Mouse (Mus musculus) ovary, postnatal 10 days (tissue): Measurements from ENCODE around the gene Trim38.
"Not testable (repeated sequence)": the region's sequence is repeated elsewhere in the genome, so short reads cannot be mapped to it uniquely, and the experiment has no call there.

ENCODE experiments used
- DNase-seq: peaks from one replicate; pipeline ENCODE4 v3.0.0; 2022; ENCODE audit warnings: low spot score

Gene Trim38

DNA sequence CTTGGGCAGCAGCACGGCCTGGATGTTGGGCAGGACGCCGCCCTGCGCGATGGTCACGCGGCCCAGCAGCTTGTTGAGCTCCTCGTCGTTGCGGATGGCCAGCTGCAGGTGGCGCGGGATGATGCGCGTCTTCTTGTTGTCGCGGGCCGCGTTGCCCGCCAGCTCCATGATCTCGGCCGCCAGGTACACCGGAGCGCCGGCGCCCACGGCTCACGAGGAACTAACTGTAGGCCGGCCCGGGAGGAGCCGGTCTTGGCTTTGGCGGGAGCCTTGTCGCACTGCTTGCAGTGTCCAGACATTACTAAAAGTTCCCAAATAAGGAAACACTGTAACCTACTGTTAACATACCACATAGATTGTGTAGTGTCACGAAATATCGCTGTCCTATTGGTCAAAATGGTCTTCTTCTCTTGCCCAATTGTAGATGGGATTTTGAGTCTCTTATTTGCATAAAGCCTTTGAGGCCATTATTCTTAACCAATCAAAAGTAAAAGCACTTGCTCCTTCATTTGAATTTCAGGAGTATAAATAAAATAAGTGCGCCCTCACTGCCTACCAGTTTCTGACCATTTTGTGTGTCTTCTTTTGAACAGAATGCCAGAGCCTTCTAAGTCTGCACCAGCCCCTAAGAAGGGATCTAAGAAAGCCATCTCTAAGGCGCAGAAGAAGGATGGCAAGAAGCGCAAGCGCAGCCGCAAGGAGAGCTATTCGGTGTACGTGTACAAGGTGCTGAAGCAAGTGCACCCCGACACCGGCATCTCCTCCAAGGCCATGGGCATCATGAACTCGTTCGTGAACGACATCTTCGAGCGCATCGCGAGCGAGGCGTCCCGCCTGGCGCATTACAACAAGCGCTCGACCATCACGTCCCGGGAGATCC is 23.3 kb upstream of the Trim38 start, which contains the start of gene Hist1h2bb:
TSS of gene Hist1h2bb (plus strand) at position 534 of the 880 bp plus-strand sequence.
- DNase-seq = peak; percentile 66

DNA sequence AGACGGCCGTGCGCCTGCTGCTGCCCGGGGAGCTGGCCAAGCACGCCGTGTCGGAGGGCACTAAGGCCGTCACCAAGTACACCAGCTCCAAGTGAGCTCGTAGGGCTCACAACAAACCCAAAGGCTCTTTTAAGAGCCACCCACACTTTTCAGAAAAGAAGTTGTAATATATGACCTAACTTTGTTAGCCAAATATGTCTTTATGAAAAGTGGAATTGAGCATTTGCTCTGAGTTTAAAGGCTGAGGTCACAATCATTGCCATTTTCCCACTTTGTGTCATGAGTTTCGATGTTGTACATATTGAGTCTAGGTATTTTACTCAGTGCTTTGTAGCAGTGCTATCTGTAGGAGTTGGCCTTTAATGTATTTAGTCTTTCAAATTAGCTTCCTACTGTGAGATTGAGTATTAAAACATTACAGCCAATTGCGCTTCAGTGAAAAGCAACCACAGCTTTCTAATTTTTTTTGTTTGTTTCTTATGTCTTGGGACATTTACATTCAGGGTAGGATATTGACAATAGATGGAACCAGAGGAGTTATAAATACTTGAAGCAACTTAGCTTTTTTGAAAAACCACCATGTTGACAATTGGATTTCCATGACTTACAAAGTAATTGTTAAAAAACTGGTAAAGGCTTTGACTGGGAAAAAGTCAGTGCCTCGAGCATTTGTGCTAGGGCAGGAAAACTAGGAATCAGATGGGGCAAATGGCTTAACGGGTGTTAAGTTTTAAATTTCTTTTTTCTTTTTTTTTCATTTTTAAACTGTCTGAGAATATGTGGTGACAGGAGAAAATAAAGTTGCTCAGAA is 22.4 kb upstream of the Trim38 start:
- no peak for DNase-seq

DNA sequence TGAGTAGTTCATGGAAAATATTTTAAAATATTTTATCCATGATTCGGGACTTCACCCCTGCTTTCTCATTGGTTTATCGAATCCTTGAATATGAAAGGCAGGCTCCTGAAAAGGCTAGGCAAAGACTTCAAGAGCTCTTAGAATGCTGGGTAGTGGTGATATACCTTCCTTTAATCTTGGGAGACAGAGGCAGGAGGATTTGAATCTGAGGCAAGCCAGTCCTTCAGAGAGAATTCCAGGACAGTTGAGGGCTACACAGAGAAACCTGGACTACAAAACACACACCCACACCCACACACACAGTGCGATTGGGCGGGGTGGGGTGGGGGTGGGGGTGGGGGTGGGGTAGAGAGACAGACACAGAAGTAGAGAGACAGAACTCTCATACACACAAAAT is 21.8 kb upstream of the Trim38 start:
- DNase-seq = no peak

DNA sequence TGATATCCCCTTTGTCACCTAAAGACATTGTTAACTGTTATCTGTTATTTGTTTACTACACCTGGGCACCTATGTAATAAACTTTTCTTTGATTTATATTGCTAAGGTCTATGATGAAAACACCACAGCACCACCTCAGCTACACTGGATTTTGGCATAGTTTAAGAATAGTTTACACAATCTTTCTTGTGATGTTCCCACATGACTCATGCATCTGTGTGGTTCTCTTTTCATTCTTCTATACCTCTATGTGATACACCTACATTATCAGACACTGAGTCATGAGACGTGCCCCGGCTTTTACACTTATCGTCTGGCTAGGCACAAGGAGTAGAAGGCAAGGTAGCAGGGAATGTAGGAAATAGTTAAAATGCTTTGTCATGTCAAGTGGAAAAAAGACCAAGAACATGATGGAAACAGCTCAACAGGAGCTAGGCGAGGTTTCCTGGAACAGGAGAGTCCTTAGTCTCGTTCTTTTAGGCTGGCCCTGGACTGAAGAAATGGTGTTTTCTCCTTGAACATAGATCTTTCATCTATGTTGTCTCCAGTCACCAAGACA is 20.1 kb upstream of the Trim38 start:
- no peak for DNase-seq

DNA sequence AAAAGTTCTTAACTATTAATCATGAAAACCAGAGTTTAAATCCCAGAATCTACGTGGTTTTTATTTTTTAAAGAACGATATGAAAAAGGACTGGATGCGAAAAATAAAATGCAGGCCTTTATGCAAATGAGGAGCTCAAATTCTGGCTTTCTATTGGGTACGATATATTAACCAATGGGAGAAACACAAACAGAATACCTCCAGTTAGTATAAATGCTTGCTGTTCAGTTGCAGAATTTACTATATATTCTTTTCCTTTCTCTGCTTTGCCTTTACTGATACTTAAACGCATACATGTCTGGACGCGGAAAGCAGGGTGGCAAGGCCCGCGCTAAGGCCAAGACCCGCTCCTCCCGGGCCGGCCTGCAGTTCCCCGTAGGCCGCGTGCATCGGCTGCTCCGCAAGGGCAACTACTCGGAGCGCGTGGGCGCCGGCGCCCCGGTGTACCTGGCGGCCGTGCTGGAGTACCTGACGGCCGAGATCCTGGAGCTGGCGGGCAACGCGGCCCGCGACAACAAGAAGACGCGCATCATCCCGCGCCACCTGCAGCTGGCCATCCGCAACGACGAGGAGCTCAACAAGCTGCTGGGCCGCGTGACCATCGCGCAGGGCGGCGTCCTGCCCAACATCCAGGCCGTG is 18.8 kb upstream of the Trim38 start, which contains the start of gene Hist1h2ab:
TSS of gene Hist1h2ab (plus strand) at position 288 of the 639 bp plus-strand sequence.
- not testable (repeated sequence) for DNase-seq

DNA sequence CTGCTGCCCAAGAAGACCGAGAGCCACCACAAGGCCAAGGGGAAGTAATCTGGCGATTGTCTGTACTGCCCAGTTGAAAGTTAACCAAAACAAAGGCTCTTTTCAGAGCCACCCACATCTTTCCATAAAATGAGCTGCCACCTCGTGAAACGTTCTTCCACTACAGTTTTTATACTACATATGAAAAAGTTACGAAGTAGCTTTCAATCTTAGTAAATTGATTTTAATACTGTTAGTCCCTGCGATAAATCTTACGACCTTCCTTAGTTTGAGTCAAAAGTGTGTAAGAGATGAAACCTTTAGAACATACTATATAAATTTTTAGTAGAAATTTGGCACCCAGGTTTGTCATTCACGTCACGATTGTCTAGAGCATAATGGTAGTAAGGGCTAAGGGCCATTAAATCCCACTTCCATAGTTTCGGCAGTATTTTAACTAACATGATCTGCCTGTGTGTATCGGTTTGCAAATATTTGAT is 18.2 kb upstream of the Trim38 start:
- no peak for DNase-seq

DNA sequence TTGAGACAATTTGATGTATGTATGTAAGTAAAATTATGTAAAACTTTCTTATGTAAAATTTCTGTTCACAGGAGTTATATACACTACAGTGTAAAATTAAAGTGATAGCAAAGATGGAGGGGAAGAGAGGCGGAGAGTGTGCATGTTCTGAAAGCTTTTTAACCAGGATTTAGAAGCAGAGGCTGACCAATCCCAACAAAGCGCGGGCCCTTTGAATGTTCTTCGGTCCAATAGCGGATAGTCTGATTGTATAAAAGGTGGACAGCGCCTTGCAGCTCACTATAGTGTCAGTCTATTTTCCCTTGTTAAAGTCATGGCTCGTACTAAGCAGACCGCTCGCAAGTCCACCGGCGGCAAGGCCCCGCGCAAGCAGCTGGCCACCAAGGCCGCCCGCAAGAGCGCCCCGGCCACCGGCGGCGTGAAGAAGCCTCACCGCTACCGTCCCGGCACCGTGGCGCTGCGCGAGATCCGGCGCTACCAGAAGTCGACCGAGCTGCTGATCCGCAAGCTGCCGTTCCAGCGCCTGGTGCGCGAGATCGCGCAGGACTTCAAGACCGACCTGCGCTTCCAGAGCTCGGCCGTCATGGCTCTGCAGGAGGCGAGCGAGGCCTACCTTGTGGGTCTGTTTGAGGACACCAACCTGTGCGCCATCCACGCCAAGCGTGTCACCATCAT is 17.5 kb upstream of the Trim38 start, which contains the start of gene Hist1h3b:
TSS of gene Hist1h3b (plus strand) at position 201 of the 675 bp plus-strand sequence.
- peak; percentile 80 for DNase-seq

DNA sequence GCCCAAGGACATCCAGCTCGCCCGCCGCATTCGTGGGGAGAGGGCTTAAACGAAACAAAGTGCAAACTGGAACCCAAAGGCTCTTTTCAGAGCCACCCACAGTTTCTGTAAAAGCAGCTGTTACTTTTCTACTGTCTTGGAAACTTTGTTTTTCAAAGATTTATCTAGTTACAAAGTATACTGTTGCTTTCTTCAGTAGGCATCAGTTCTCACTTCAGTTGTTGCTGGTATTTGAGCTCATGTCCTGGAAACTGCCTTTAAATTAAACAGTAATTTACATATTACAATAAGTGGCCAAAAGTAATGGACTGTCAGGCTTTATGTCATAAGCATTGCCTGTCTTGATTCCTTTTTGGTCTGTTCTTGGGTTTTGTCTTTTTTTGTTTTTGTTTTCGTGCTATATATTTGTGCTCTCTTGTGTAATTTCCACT is 17.0 kb upstream of the Trim38 start:
- DNase-seq = no peak

DNA sequence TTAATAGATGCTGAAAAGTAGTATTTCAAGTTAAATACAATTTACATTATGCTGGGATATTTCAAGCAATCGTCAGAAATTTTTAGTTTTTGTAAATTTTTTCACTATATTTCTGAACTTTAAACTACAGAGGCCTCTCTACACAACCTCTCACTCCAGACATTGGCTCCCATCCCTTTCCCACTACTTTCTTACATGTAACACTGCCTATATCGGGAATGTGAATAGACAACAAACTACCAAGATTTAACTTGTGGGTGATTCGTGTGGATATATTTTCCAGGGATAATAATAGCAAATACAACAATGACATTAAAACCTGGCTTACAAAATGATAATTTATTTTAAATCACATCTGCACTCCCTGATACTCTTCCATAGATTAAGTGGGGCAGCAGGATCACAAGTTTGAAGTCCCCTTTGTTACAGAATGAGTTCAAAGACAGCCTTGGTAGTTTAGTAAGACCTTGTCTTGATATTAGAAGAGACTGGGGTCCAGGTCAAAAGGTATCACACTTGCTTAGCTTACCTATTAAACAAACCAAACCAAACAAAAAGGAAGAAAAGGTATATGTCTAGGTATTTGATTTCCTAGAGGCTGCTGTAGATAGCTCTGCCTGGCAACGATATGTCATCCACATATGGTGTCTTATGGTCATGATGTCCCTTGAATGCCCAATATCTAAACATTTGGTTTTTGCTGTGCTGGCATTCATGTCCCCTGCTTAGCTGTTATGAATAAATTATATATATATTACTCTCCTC is 16.2 kb upstream of the Trim38 start:
- DNase-seq = no peak

DNA sequence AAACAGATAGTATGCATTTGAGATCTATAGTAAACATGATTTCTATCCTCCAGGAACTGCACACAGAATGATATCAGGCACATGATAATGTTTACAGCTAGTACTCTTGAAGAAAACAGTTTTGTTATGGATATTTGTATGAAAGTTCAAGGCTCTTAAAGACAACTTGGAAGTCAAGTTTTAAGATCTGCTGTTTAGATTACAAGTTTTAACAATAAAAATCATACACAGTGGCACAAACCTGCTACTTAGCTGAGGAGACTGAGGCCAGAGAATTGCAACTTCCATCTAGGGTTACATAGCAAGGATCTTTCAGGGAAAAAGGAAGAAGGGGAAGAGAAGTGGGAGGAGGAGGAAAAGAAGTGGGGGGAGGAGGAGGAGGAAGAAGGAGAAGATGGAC is 14.7 kb upstream of the Trim38 start:
- DNase-seq = no peak

DNA sequence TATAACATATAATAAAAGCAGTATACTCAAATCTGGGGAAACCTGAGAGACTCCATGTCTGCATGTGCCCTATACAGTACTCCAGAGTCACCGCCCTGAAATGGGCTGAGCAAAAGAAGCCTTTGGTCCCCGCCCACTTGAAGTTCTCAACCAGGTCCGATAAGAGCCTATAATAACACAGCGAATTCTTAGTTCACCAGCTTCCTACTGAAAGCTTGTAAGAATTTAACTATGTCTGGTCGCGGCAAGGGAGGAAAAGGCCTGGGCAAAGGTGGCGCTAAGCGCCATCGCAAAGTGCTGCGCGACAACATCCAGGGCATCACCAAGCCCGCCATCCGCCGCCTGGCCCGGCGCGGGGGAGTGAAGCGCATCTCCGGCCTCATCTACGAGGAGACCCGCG is 12.9 kb upstream of the Trim38 start, which contains the start of gene Hist1h4b:
TSS of gene Hist1h4b (plus strand) at position 224 of the 400 bp plus-strand sequence.
- no peak for DNase-seq

DNA sequence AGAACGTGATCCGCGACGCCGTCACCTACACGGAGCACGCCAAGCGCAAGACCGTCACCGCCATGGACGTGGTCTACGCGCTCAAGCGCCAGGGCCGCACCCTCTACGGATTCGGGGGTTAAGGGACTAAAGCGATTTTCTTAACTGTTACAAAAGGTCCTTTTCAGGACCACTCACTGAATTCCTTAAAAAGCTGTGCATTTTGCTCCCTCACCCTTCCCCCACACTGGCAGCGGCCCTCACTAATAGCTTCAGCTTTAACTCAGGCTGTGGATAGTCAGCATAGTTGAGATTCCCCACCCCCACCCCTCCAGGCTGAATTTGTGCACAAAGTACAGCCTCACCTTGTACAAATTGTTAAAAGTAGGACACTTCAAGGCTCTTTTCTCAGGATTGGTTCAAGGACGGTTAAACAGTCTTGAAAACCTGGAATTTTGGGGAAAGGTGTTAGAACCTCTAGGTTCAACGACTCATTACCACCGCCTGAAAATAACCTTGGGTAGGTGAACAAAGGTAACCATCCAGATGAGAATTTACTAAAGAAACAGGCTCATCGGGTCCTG is 12.4 kb upstream of the Trim38 start:
- DNase-seq = no peak

DNA sequence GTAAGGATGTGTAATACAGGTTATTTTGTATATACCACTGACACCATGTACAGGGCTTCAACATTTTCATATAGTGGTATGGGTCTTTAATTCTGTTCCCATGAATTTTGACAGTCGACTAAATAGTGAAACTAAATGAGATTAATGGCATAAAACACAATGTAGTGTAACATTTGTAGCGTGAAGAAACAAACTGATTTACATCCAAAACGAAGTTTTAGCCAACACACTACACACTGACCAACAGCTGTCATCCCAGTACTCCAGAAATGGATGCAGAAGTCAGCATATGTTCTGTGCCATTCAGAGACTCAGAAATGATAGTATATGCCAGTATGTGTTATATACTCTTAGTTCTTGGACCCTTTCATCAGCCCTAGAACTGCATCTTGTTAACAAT is 11.8 kb upstream of the Trim38 start:
- DNase-seq = no peak

DNA sequence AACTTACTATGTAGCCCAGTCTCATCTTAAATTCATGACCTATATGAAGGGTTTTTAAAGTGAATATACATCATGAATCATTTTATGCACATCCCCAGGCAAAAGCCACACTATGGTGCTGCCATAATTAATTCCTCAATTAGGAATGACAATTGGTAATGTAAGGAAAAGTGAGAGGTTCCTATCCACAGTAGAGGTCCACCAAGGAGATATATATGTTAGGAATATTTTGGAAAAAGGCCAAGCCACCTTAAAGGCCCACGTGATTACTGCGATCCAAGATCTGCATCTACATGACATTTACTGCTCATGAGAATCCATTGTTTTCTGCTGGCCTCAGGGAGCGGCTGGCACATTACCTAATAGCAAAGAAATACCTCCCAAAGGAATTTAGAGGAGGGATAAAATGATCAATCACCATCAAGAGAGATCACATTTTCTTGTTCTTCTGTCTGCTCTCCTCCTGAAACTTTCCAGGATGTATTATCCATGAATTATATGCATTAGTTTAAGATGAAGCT is 10.4 kb upstream of the Trim38 start:
- no peak for DNase-seq

DNA sequence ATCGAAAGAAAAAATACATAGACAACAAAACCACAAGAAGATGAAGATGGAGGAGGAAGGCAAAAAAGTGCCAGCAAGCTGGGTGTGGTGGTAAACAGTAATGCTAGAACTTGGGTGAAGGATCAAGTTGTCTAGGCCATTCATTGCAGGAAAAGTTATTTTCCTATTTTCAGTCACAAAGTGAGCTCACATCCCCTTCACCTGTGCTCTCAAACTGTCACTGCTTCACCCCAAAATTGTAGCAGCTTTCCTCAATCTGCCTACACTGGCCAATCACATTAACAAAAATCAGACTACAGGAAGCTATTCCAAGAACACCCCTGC is 9.8 kb upstream of the Trim38 start:
- DNase-seq = no peak

DNA sequence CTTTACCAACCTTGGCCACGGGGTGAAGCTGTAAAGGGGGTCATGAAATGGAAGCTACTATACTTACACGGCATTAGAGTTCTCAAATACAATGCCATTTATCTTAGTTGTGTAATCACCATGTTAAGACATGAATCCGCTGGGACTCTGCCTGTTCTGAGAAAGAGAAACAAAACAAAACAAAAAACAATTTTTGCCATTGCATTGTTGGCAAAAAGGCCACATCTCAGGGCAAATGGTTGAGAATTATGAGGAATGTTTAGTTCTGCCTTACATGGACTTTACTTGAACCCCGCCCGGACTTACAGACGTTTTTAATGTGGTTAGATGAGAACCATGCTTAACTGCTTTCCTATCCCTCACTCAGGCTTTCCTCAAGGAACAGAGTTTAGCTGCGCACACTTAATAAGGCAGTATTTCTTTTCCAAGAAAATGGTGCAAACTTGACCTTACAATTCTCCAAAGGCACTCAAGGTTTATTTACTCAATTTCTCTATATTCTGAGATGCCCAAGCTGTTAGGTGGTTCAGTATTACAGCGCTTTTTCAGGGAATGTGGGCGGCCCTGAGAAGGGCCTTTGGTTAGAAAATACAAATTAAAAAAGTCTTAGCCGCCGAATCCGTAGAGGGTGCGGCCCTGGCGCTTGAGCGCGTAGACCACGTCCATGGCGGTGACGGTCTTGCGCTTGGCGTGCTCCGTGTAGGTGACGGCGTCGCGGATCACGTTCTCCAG is 9.3 kb upstream of the Trim38 start:
- DNase-seq = no peak

DNA sequence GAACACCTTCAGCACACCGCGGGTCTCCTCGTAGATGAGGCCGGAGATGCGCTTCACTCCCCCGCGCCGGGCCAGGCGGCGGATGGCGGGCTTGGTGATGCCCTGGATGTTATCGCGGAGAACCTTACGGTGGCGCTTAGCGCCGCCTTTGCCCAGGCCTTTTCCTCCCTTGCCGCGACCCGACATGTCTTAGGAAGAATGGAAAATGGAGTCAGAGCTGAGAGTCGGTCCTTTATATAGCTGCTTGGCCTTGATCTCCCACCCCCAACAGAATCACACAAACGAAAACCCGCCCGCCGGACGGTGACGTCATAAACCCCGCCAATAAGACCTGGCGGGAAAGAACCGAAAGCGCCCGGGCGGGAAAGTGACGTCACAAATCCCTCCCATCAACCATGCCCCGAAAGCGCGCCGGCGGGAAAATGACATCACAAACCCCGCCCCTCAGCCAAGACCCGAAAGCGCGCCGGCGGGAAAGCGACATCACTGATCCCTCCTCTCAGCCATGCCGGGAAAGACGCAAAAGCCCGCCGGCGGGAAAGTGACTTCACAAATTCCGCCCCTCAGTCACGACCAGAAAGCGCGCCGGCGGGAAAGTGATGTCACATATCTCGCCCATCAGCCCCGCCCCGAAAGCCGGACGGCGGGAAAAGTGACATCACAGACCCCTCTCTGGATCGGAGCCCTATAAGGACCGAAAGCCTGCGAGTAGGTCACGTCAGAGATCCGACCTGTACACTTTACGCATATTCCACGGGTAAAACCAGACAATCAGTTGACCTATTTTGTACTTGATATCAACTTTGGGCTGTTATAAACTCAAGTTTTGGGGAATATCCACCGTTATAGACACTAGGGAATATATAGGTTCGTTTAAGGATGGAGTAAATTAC is 8.5 kb upstream of the Trim38 start, which contains the start of gene Hist1h4a:
TSS of gene Hist1h4a (minus strand) at position 259 of the 893 bp plus-strand sequence.
- peak; percentile 93 for DNase-seq
